Mouse (Mus musculus) cortical plate, adult 2 months (tissue): Measurements from ENCODE around the gene I830077J02Rik.

ENCODE experiments used
- CTCF ChIP-seq: fragments of 200-500 bp; IDR thresholded peaks from 2 replicates; pipeline ENCODE4 v1.5.1; 2011; ENCODE audit warnings: mild to moderate bottlenecking, control low read depth, low read length; ENCODE audit not compliant: insufficient read depth; ENCODE audit errors: extremely low read depth
- POLR2A ChIP-seq: fragments of 200-500 bp; IDR thresholded peaks from 2 replicates; pipeline ENCODE4 v1.6.1; 2011; ENCODE audit warnings: mild to moderate bottlenecking, low read length, control low read depth; ENCODE audit not compliant: insufficient read depth; ENCODE audit errors: extremely low read depth

- no peak for TF ChIP-seq CTCF
- no peak for TF ChIP-seq POLR2A
These were observed 31.7 kb downstream of the I830077J02Rik start for GRCm38 (mm10) chr3:105900716-105901115.
